Mouse (Mus musculus): ENCODE data around the gene Lipe. TPM values are rescaled to one million over a fixed set of nuclear protein-coding genes. Genes with fewer than 3 reads are reported as not detected.

The Lipe gene
- polyA plus RNA-seq, 1 experiment, result 3.0 TPM

GRCm38 (mm10) chr7:25394754-25395153 is 3.8 kb downstream of the Lipe start:
- Histone ChIP-seq H3K36me3 (ENCODE audit: control insufficient read depth, insufficient read depth) (no peaks in the 10 kb centered on the region), H3K4me3 (ENCODE audit: insufficient read depth, poor library complexity, severe bottlenecking) (no peak overlapping the region), H3ac (ENCODE audit: control insufficient read depth, insufficient read length, low read depth) (no peak overlapping the region), H3K79me3 (ENCODE audit: low read depth) (no peaks in the 10 kb centered on the region), H3K79me2 (ENCODE audit: control insufficient read depth, insufficient read depth) (no peaks in the 10 kb centered on the region), H3K27me3 (ENCODE audit: control insufficient read depth, insufficient read depth, insufficient read length) (no peaks in the 10 kb centered on the region)
- no peak for TF ChIP-seq USF1 (IDR thresholded peaks at IDR 0.05; ENCODE audit: low read depth)
- TF ChIP-seq MYOD1 (IDR thresholded peaks at IDR 0.05; ENCODE audit: control insufficient read depth, insufficient read length, low read depth), result no peak
- no peak for TF ChIP-seq MYOG (IDR thresholded peaks at IDR 0.05; ENCODE audit: control insufficient read depth, extremely low read depth, insufficient read length)
- TF ChIP-seq MAX (IDR thresholded peaks at IDR 0.05), result no peak
- no peak for TF ChIP-seq CEBPB (IDR thresholded peaks at IDR 0.05; ENCODE audit: low read depth)
- TF ChIP-seq FOSL1 (IDR thresholded peaks at IDR 0.05; ENCODE audit: insufficient read depth, low read length, poor library complexity, severe bottlenecking), result no peak
- no peak for TF ChIP-seq CTCF (IDR thresholded peaks at IDR 0.05; ENCODE audit: control insufficient read depth, insufficient read depth, insufficient read length)

GRCm38 (mm10) chr7:25393451-25394210 is 4.9 kb downstream of the Lipe start:
- TF ChIP-seq MAX (IDR thresholded peaks at IDR 0.05) (no peak), FOSL1 (IDR thresholded peaks at IDR 0.05; ENCODE audit: insufficient read depth, low read length, poor library complexity, severe bottlenecking) (no peak), MYOD1 (IDR thresholded peaks at IDR 0.05; ENCODE audit: control insufficient read depth, insufficient read length, low read depth) (no peak), USF1 (IDR thresholded peaks at IDR 0.05; ENCODE audit: low read depth) (no peak), CEBPB (IDR thresholded peaks at IDR 0.05; ENCODE audit: low read depth) (no peak), MYOG (IDR thresholded peaks at IDR 0.05; ENCODE audit: control insufficient read depth, extremely low read depth, insufficient read length) (no peak)
- no peaks in the 10 kb centered on the region for H3K36me3 ChIP-seq (ENCODE audit: control insufficient read depth, insufficient read depth)
- no peak overlapping the region for H3ac ChIP-seq (ENCODE audit: control insufficient read depth, insufficient read length, low read depth)
- no peaks in the 10 kb centered on the region for H3K79me3 ChIP-seq (ENCODE audit: low read depth)
- H3K27me3 ChIP-seq (ENCODE audit: control insufficient read depth, insufficient read depth, insufficient read length), result no peaks in the 10 kb centered on the region
- H3K79me2 ChIP-seq (ENCODE audit: control insufficient read depth, insufficient read depth), result no peaks in the 10 kb centered on the region
- no peak overlapping the region for H3K4me3 ChIP-seq (ENCODE audit: insufficient read depth, poor library complexity, severe bottlenecking)

DNA sequence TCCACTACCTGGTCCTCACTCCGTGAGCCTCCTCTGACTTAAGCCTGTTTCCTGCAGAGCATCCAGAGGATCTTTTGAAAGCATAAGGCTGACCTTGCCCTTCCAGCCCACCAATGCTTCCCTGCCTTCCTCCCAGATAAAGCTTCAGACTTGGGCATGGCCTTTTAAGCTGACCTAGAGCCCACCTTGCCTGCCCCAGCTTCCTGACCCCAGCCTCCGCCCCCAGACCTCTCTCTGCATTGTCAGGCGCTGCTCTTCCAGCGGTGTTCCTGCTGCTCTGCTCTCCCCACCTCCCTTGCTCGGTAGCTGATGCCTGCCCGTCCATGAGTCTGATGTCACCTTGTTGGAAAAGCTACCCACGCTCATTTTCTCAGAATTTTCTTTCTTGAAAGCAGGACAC is 5.7 kb downstream of the Lipe start:
- H3K36me3 ChIP-seq (ENCODE audit: control insufficient read depth, insufficient read depth), result no peaks in the 10 kb centered on the region
- no peak overlapping the region for H3ac ChIP-seq (ENCODE audit: control insufficient read depth, insufficient read length, low read depth)
- no peaks in the 10 kb centered on the region for H3K79me3 ChIP-seq (ENCODE audit: low read depth)
- no peaks in the 10 kb centered on the region for H3K79me2 ChIP-seq (ENCODE audit: control insufficient read depth, insufficient read depth)
- H3K4me3 ChIP-seq (ENCODE audit: insufficient read depth, poor library complexity, severe bottlenecking), result no peak overlapping the region
- TF ChIP-seq MAX (IDR thresholded peaks at IDR 0.05) (no peak), FOSL1 (IDR thresholded peaks at IDR 0.05; ENCODE audit: insufficient read depth, low read length, poor library complexity, severe bottlenecking) (no peak), CTCF (IDR thresholded peaks at IDR 0.05; ENCODE audit: control insufficient read depth, insufficient read depth, insufficient read length) (no peak), CEBPB (IDR thresholded peaks at IDR 0.05; ENCODE audit: low read depth) (no peak), USF1 (IDR thresholded peaks at IDR 0.05; ENCODE audit: low read depth) (no peak), MYOD1 (IDR thresholded peaks at IDR 0.05; ENCODE audit: control insufficient read depth, insufficient read length, low read depth) (no peak), MYOG (IDR thresholded peaks at IDR 0.05; ENCODE audit: control insufficient read depth, extremely low read depth, insufficient read length) (no peak)
- no peaks in the 10 kb centered on the region for H3K27me3 ChIP-seq (ENCODE audit: control insufficient read depth, insufficient read depth, insufficient read length)

GRCm38 (mm10) chr7:25391856-25392453 is 6.6 kb downstream of the Lipe start:
- Histone ChIP-seq H3K4me3 (ENCODE audit: insufficient read depth, poor library complexity, severe bottlenecking) (no peak overlapping the region), H3K36me3 (ENCODE audit: control insufficient read depth, insufficient read depth) (no peaks in the 10 kb centered on the region), H3K79me3 (ENCODE audit: low read depth) (no peaks in the 10 kb centered on the region), H3ac (ENCODE audit: control insufficient read depth, insufficient read length, low read depth) (no peak overlapping the region), H3K79me2 (ENCODE audit: control insufficient read depth, insufficient read depth) (no peaks in the 10 kb centered on the region), H3K27me3 (ENCODE audit: control insufficient read depth, insufficient read depth, insufficient read length) (no peaks in the 10 kb centered on the region)
- TF ChIP-seq FOSL1 (IDR thresholded peaks at IDR 0.05; ENCODE audit: insufficient read depth, low read length, poor library complexity, severe bottlenecking) (no peak), MAX (IDR thresholded peaks at IDR 0.05) (no peak), MYOG (IDR thresholded peaks at IDR 0.05; ENCODE audit: control insufficient read depth, extremely low read depth, insufficient read length) (no peak), CTCF (IDR thresholded peaks at IDR 0.05; ENCODE audit: control insufficient read depth, insufficient read depth, insufficient read length) (no peak), USF1 (IDR thresholded peaks at IDR 0.05; ENCODE audit: low read depth) (no peak), CEBPB (IDR thresholded peaks at IDR 0.05; ENCODE audit: low read depth) (no peak), MYOD1 (IDR thresholded peaks at IDR 0.05; ENCODE audit: control insufficient read depth, insufficient read length, low read depth) (no peak)

DNA sequence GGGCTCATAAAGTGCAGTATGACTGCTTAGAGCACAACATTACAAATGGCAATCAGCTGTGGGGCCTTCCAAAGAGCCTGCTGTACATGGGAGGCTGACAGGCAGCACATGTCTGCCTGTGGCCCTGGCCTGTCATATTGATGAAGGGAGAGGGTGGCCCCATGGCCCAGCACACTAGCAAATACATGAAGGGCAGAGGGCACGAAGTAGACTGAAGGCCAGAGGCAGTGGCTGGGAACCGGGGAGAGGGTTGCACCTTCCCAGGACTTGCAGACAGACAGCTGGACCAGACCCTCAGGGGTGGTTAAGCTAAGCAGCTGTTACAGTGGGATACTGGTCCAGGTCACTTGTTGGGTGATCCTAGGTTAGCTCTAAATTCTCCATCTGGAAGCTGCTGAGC is 7.5 kb downstream of the Lipe start:
- Histone ChIP-seq H3K4me3 (ENCODE audit: insufficient read depth, poor library complexity, severe bottlenecking) (no peak overlapping the region), H3K36me3 (ENCODE audit: control insufficient read depth, insufficient read depth) (peaks cover under 1% of the 10 kb centered on the region), H3K27me3 (ENCODE audit: control insufficient read depth, insufficient read depth, insufficient read length) (no peaks in the 10 kb centered on the region), H3K79me2 (ENCODE audit: control insufficient read depth, insufficient read depth) (no peaks in the 10 kb centered on the region), H3ac (ENCODE audit: control insufficient read depth, insufficient read length, low read depth) (no peak overlapping the region), H3K79me3 (ENCODE audit: low read depth) (no peaks in the 10 kb centered on the region)
- no peak for TF ChIP-seq CTCF (IDR thresholded peaks at IDR 0.05; ENCODE audit: control insufficient read depth, insufficient read depth, insufficient read length)
- no peak for TF ChIP-seq MYOD1 (IDR thresholded peaks at IDR 0.05; ENCODE audit: control insufficient read depth, insufficient read length, low read depth)
- TF ChIP-seq FOSL1 (IDR thresholded peaks at IDR 0.05; ENCODE audit: insufficient read depth, low read length, poor library complexity, severe bottlenecking), result no peak
- no peak for TF ChIP-seq MYOG (IDR thresholded peaks at IDR 0.05; ENCODE audit: control insufficient read depth, extremely low read depth, insufficient read length)
- no peak for TF ChIP-seq USF1 (IDR thresholded peaks at IDR 0.05; ENCODE audit: low read depth)
- TF ChIP-seq MAX (IDR thresholded peaks at IDR 0.05), result no peak
- TF ChIP-seq CEBPB (IDR thresholded peaks at IDR 0.05; ENCODE audit: low read depth), result no peak

All from C2C12 (cell line).